Mouse (Mus musculus) kidney, postnatal 0 days (tissue): ENCODE results near the gene Tagln2. TPM values are rescaled to one million over a fixed set of nuclear protein-coding genes. Genes with fewer than 3 reads are reported as not detected.

Source experiments
- ATAC-seq: fragments of 200-750 bp; cut with Nextera tagmentation; replicated peaks from 2 replicates; pipeline ENCODE4 v1.8.0; 2017; ENCODE audit warnings: low read depth, moderate number of reproducible peaks, moderate TSS enrichment, moderate library complexity; ENCODE audit not compliant: low FRiP score
- DNase-seq: peaks from one replicate; pipeline ENCODE4 v3.0.0-alpha.2; 2016; ENCODE audit warnings: low spot score
- H3K27ac ChIP-seq: fragments of 300-500 bp; sonication (generic); 2 replicates; pipeline ENCODE4 v1.5.1; 2014; ENCODE audit warnings: mild to moderate bottlenecking
- H3K27me3 ChIP-seq: fragments of 300-500 bp; sonication (generic); 2 replicates; pipeline ENCODE4 v1.6.1; 2014; ENCODE audit warnings: low read length, mixed read lengths; ENCODE audit not compliant: insufficient read depth
- H3K36me3 ChIP-seq: fragments of 300-500 bp; sonication (generic); 2 replicates; pipeline ENCODE4 v1.6.1; 2014; ENCODE audit warnings: low read length, mixed read lengths; ENCODE audit not compliant: insufficient read depth
- H3K4me1 ChIP-seq: fragments of 300-500 bp; sonication (generic); replicated peaks from 2 replicates; pipeline ENCODE4 v1.6.1; 2014; ENCODE audit warnings: antibody characterized with exemption, low read length, mixed read lengths; ENCODE audit not compliant: insufficient read depth
- H3K4me2 ChIP-seq: fragments of 300-500 bp; sonication (generic); 2 replicates; pipeline ENCODE4 v1.6.1; 2014; ENCODE audit warnings: mild to moderate bottlenecking, low read length, moderate library complexity, mixed read lengths
- H3K4me3 ChIP-seq: fragments of 300-500 bp; sonication (generic); replicated peaks from 2 replicates; pipeline ENCODE4 v1.5.1; 2014; ENCODE audit warnings: low read depth, low read length
- H3K9ac ChIP-seq: fragments of 300-500 bp; sonication (generic); 2 replicates; pipeline ENCODE4 v1.6.1; 2014; ENCODE audit warnings: low read depth, low read length
- H3K9me3 ChIP-seq: fragments of 300-500 bp; sonication (generic); replicated peaks from 2 replicates; pipeline ENCODE4 v1.6.1; 2016; ENCODE audit warnings: low read length, inconsistent platforms, mixed read lengths
- CTCF ChIP-seq: IDR thresholded peaks from 2 replicates; pipeline ENCODE4 v1.5.1; 2016; ENCODE audit warnings: antibody characterized with exemption, low read depth, mild to moderate bottlenecking, moderate library complexity
- WGBS: fragments of 180-500 bp; shearing (Covaris S2); extraction: QIAGEN DNeasy Blood & Tissue Kit; methylation state at CpG from one replicate; pipeline ENCODE4 v1.1.7; 2014; 5-methylcytosine and 5-hydroxymethylcytosine counted together
- polyA plus RNA-seq: library from polyadenylated mRNA; unstranded; fragments of >200 nt; fragmentation: Nextera tagmentation; extraction: Ambion mirVana; gene quantifications from 2 replicates; pipeline ENCODE4 v1.2.1, GENCODE M21; 2015

Tagln2 gene
- polyA plus RNA-seq, 1 experiment from 2014 or later = 225 TPM

DNA sequence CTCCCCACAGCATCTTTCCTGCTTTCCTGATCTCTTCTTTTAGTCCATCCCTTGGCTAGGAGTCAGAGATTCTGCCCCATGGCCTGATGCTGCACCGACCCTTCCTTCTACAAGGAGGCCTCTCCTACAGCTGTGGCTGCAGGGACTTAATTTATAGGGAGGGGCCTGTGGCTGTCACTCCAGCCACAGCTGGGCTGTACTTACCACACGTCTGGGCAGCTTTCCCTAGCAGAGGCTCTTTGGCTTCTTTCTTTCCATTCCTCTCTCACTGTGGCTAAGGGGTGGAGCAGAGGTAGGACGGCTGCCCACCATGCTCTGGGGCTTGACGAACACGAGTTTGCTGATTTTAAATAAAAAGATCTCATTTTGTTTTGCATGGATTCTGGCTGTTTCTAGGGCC is 7.2 kb downstream of the Tagln2 start:
- Histone ChIP-seq H3K4me2 (no peak overlapping the region), H3K4me3 (no peak overlapping the region), H3K27me3 (no peaks in the 10 kb centered on the region), H3K9ac (no peak overlapping the region), H3K9me3 (no peaks in the 10 kb centered on the region), H3K27ac (no peak overlapping the region), H3K4me1 (peaks cover 27% of the 10 kb centered on the region), H3K36me3 (peaks cover 20% of the 10 kb centered on the region)
- DNase-seq (no peak), ATAC-seq (no peak)
- no peak for TF ChIP-seq CTCF
- WGBS = 61% methylated on average over 5 of the region's 5 CpGs

GRCm38 (mm10) chr1:172507701-172508100 is 7.9 kb downstream of the Tagln2 start:
- TF ChIP-seq CTCF = no peak
- Histone ChIP-seq H3K36me3 (peaks cover 20% of the 10 kb centered on the region), H3K4me2 (no peak overlapping the region), H3K4me3 (no peak overlapping the region), H3K9ac (no peak overlapping the region), H3K4me1 (peaks cover 23% of the 10 kb centered on the region), H3K27me3 (no peaks in the 10 kb centered on the region), H3K9me3 (no peaks in the 10 kb centered on the region), H3K27ac (no peak overlapping the region)
- WGBS = 87% methylated on average over 3 of the region's 3 CpGs
- no peak for DNase-seq
- ATAC-seq = no peak

DNA sequence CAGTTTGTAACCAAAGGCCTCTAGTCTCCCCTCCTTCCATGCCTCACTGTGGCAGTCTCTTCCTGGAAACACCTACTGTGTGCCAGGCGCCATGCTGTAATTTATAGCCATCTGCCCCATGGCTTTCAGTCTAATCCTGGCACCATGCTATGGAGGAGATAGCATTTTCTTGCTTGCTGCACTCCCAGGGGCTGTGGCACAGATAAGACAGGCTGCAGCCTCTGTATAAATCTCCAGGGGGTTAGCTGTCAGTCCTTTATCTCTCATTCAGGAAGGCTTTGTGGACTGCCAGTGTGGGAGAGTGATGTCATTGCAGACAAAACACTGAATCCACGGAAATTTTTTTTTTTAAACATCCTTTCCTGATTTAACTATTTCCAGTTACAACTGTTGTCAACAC is 8.3 kb downstream of the Tagln2 start:
- Histone ChIP-seq H3K9me3 (no peaks in the 10 kb centered on the region), H3K4me1 (peaks cover 25% of the 10 kb centered on the region), H3K4me3 (no peak overlapping the region), H3K9ac (no peak overlapping the region), H3K27me3 (no peaks in the 10 kb centered on the region), H3K36me3 (peaks cover 20% of the 10 kb centered on the region), H3K27ac (no peak overlapping the region), H3K4me2 (no peak overlapping the region)
- ATAC-seq (no peak), DNase-seq (no peak)
- no peak for TF ChIP-seq CTCF
- WGBS = 62% methylated on average over 2 of the region's 2 CpGs

DNA sequence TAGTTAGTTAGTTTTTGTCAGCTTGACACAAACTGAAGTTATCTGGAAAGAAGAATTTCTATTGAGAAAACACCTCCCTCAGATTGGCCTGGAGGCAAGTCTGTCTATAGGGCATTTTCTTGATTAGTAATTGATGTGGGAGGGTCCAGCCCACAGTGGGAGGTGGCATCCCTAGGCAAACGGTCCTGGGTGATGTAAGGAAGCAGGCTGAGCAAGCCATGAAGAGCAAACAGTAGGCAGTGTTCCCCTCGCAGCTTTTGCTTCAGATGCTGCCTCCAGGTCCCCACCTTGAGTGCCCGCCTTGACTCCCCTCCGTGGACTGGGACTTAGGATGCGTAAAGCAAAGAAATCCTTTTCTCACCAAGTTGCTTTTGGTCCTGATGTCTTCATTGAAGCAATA is 9.4 kb downstream of the Tagln2 start:
- H3K9me3 ChIP-seq = no peaks in the 10 kb centered on the region
- ATAC-seq (no peak), DNase-seq (no peak)
- H3K4me3 ChIP-seq = no peak overlapping the region
- H3K4me1 ChIP-seq = peaks cover 22% of the 10 kb centered on the region
- H3K9ac ChIP-seq = no peak overlapping the region
- peaks cover 20% of the 10 kb centered on the region for H3K36me3 ChIP-seq
- H3K27me3 ChIP-seq = no peaks in the 10 kb centered on the region
- 0 out of 2 replicates have a peak overlapping the region, but pooled peaks have one; percentile 47 for H3K27ac ChIP-seq
- no peak for TF ChIP-seq CTCF
- no peak overlapping the region for H3K4me2 ChIP-seq
- 75% methylated on average over 5 of the region's 5 CpGs for WGBS

DNA sequence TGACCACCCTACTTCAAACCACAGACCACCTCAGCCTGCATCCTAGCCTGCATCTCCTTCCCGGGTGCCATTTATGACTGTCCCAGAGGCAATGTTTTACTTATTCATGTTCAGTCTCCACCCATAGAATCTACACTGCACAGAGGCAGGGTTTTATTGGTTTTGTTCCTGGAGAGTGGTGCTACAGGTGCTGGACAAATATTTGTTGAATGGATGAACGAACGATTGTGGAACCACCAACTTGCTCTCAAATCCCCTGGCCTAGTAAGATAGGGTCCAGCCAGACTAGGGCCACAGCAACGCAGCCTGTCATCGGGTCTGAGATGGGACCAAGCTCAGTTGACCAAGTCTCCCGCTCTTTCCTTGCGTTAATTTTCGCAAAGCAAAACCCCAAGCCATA is 10.1 kb downstream of the Tagln2 start:
- peak overlapping the region; percentile 25; the same call in 1 of the 2 replicates for H3K4me2 ChIP-seq
- no peaks in the 10 kb centered on the region for H3K27me3 ChIP-seq
- peak overlapping the region; percentile 47; the same call in 1 of the 2 replicates for H3K27ac ChIP-seq
- ATAC-seq (no peak), DNase-seq (no peak)
- no peaks in the 10 kb centered on the region for H3K9me3 ChIP-seq
- peaks cover 20% of the 10 kb centered on the region for H3K36me3 ChIP-seq
- no peak overlapping the region for H3K9ac ChIP-seq
- H3K4me3 ChIP-seq = no peak overlapping the region
- no peak for TF ChIP-seq CTCF
- WGBS = 36% methylated on average over 8 of the region's 8 CpGs
- H3K4me1 ChIP-seq = peaks cover 21% of the 10 kb centered on the region

DNA sequence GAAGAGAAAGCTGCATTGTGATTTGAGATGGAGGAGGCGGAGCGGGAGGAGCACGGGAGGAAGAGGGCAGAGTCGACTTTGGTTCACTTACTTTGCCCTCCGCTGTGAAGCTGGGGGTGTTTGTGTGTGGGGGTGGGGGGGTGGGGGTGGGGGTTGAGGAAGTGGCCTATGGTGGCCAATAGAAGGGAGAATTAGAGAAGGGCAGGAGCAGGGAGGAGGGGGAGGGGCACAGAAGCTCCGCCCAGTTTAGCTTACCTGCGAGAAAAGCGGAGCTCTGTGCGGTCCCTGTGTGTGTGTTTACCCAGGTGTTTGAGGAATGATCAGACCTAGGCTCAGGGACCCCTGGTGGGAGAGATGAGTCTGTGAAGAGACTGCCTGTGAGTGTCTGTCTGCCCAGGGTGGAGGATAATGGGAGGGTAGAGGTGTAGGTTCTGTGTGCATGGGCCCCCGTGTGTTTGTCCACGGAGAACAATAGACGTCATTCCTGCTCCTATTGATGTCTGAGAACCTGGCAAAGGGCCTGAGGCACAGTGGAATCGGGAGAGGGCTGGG is 10.7 kb downstream of the Tagln2 start:
- ATAC-seq = peak; percentile 87
- H3K9ac ChIP-seq = no peak overlapping the region
- H3K9me3 ChIP-seq = no peaks in the 10 kb centered on the region
- peak; percentile 42 for DNase-seq
- peak overlapping the region; percentile 25; the same call in 1 of the 2 replicates for H3K4me2 ChIP-seq
- peaks cover 15% of the 10 kb centered on the region for H3K36me3 ChIP-seq
- H3K27me3 ChIP-seq = no peaks in the 10 kb centered on the region
- H3K4me3 ChIP-seq = no peak overlapping the region
- H3K27ac ChIP-seq = 0 out of 2 replicates have a peak overlapping the region, but pooled peaks have one; percentile 47
- TF ChIP-seq CTCF = no peak
- peaks cover 26% of the 10 kb centered on the region for H3K4me1 ChIP-seq
- WGBS = 19% methylated on average over 13 of the region's 13 CpGs
